Mouse (Mus musculus): Measurements from ENCODE around the gene Camta2.

Gene Camta2

DNA sequence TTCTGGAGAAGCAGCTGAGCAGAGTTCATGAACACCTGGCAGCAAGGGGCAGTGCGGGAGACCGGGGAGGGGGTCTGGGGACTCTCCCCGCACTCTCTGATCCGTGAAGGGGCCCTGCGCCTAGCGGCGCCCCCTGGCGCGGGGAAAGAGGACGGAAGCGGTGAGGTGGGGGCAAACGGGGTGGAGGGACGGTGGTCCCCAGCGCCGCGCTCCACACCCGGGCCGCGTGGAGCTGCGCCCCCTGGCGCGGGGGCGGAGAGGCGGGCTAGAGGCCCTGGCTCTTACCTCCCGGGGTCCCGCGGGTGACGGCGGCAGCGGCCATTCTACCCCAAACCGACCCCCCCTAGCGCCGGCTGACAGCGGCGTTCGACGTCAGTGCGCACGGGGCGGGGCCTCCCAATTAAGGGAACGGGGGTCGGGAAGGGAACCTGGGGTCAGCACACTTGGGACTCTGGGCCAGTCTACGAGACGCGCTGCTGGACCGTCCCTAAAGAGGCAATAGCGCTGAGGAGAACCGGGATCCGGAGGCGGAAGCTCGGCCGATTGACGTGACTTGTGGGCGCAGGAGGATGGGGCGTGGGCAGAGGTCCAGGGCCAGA, at the start of gene Camta2:
Gene Camta2 (minus strand): TSS at position 505 of the 599 bp plus-strand sequence.
- DNase-seq (ENCODE audit: low spot score in 2 of 2), result peak; percentile 77 to 81

DNA sequence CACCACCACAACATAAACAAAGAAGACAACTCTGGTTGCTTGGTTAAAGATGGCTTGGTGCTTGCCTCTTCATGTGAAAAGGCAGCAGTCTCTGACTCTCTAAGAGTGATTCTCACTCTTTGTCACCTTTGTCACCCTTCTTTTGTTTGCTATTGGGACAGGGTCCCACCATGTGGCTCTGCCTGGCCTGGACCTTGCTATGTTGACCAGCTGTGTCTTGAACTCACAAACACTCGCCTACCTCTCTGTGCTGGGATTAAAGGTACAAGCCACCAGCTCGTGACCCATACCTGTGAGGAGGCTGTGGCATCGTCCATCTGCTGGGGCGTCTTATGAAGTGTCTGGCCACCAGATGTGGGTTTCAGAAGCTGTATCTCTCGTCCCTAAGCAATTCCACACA, 45.4 kb upstream of the Camta2 start:
- no peak for DNase-seq (ENCODE audit: low spot score in 2 of 2)

- DNase-seq (ENCODE audit: low spot score in 2 of 2), result peak; percentile 38 to 60
Observed at GRCm38 (mm10) chr11:70731178-70731577, 43.3 kb upstream of the Camta2 start.

DNA sequence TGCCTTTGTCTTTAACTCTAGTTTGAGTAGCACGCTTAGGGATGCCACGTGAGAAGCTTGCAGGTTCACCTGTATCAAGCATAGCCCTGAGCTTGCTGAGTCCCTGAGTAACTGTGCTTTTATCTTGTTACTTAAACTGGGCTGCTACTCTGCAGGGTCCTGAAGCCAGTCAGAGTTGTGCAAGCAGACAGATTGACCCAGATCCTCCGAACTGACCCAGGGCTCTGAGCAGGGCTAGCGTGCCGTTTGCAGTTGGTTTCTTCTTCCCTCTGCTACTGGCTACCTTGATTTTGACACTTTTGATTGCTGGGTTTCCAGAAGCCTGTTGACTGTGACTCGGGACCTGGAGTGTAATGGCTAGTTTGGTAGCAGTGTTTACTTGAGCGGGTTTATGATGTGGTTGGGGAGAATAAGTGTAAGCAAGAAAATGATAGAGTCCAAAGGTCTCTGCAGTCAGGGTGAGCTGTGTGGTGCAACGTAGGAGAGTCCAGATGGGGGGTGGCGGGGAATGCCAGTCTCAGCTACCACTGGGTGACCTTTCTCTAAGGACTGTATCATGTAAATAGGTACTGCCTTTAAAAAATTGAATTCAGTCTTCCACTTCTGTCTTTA, 42.6 kb upstream of the Camta2 start:
- DNase-seq (ENCODE audit: low spot score in 2 of 2), result no peak

- DNase-seq (ENCODE audit: low spot score in 2 of 2), result no peak
Observed at GRCm38 (mm10) chr11:70727385-70727784, 39.5 kb upstream of the Camta2 start.

GRCm38 (mm10) chr11:70726585-70726984, 38.7 kb upstream of the Camta2 start:
- DNase-seq (ENCODE audit: low spot score in 2 of 2), result no peak

- no peak for DNase-seq (ENCODE audit: low spot score in 2 of 2)
Observed at GRCm38 (mm10) chr11:70724706-70725105, 36.8 kb upstream of the Camta2 start.

DNA sequence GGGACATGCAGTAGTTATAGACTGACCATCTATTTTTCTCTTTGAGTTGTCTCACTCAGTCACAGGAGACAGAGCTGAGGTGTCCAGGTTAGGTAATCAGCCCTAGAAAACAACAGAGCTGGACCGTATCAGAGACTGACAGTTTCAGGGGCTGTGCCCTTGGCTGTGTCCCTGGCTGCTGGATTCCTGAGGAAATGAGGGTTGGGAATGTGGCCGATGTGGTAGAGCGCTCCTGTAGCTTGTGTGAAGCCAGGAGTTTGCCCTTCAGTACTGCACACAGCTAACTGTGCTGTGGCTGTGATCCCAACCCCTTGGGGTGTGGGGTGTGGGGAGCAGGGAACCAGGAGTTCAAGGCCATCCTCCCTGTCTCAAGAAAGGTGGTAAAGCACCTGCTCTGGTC, 33.2 kb upstream of the Camta2 start:
- DNase-seq (ENCODE audit: low spot score in 2 of 2), result no peak

- no peak for DNase-seq (ENCODE audit: low spot score in 2 of 2)
Observed at GRCm38 (mm10) chr11:70720567-70720966, 32.7 kb upstream of the Camta2 start.

GRCm38 (mm10) chr11:70718481-70718880, 30.6 kb upstream of the Camta2 start:
- DNase-seq (ENCODE audit: low spot score in 2 of 2), result no peak

GRCm38 (mm10) chr11:70715832-70716231, 27.9 kb upstream of the Camta2 start:
- no peak for DNase-seq (ENCODE audit: low spot score in 2 of 2)

GRCm38 (mm10) chr11:70713222-70713621, 25.3 kb upstream of the Camta2 start:
- DNase-seq (ENCODE audit: low spot score in 2 of 2), result no peak

- no peak for DNase-seq (ENCODE audit: low spot score in 2 of 2)
Observed at GRCm38 (mm10) chr11:70711026-70711425, 23.1 kb upstream of the Camta2 start.

GRCm38 (mm10) chr11:70706127-70706526, 18.2 kb upstream of the Camta2 start:
- no peak for DNase-seq (ENCODE audit: low spot score in 2 of 2)

DNA sequence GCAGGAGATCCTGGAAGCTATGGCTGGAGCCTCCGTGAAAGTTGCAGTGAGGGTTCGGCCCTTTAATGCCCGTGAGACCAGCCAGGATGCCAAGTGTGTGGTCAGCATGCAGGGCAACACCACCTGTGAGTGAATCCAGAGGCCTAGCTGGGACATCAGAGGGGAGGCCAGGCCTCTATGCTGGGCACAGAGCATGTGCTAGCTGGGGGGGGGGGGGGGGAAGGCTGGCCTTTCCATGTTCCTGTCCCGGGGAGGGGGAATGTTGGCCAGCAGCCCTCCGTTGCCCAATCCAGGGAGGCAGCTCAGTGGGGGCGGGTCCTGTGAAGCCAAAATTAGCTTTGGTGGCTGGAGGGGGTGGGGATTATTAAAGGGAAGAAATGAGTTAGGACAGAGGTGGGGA, 14.9 kb upstream of the Camta2 start:
- DNase-seq (ENCODE audit: low spot score in 2 of 2), result no peak

- no peak for DNase-seq (ENCODE audit: low spot score in 2 of 2)
Observed at GRCm38 (mm10) chr11:70701984-70702733, 14.3 kb upstream of the Camta2 start.

GRCm38 (mm10) chr11:70701221-70701955, 13.5 kb upstream of the Camta2 start:
- no peak for DNase-seq (ENCODE audit: low spot score in 2 of 2)

GRCm38 (mm10) chr11:70700613-70701012, 12.7 kb upstream of the Camta2 start:
- DNase-seq (ENCODE audit: low spot score in 2 of 2), result peak; percentile 49 to 54

DNA sequence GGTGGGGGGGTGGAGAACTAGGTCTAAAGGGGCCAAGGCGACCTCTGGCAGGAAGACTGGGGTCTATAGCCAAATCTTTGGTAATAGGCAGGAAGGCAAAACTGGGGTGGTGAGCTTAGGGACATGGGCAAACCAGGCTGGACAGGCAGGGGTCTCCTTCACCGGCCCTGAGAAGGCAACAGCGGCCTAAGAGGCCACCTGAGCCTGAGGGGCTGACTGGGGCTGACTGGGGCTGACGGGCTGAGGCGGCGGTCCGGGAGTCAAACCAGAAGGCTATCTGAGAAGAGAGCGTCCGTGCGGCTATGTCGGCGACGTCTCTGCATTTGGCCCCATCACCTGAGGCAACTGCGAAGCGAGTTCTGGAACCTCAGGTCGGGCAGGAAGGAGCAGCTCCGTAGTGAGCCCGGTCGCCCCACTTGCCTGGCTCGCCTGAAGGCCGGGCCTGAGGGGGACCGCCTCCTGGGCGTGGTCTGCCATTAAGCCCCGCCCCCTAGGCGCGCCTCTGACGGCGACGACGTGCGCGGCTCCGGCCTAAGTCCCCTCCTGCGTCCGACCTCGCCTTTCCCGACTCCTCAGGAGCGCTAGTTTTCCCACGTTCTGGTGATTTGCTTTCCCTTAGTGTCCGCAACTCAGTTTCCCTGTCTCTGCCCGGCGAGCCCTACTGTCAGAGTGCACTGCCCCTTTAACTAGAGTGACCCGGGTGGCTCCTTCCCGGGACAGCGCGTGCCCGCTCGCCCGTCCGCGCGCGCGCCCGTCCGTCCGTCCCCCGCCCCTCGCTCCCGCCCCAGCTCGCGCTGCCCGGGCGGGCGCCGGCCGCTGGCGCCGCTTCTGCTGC, 12.0 kb upstream of the Camta2 start, which contains the start of the genes Inca1 and Kif1c:
Gene Inca1 (minus strand): TSS at position 434 of the 835 bp plus-strand sequence.
Gene Kif1c (plus strand): TSS at position 827 of the 835 bp plus-strand sequence.
- peak; percentile 86 to 94 for DNase-seq (ENCODE audit: low spot score in 2 of 2)

DNA sequence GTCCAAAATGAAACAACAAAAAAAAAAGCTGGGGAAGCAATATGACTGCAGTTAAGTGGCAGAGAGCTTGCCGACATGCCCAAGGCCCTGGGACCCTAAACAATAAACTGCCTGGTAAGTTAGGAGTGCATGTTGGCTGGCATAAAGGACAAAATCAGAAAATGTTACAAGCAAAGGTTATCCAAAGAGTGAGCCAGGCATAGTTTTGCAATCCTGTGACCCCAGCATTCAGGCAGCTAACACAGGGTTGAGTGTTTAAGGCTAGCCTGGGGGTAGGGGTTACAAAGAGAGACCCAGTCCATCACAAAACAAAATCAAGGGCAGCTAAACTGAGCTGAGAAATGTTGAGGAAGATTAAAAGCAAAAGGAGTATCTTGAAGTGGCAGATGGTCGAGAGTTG, 11.1 kb upstream of the Camta2 start:
- DNase-seq (ENCODE audit: low spot score in 2 of 2), result no peak

DNA sequence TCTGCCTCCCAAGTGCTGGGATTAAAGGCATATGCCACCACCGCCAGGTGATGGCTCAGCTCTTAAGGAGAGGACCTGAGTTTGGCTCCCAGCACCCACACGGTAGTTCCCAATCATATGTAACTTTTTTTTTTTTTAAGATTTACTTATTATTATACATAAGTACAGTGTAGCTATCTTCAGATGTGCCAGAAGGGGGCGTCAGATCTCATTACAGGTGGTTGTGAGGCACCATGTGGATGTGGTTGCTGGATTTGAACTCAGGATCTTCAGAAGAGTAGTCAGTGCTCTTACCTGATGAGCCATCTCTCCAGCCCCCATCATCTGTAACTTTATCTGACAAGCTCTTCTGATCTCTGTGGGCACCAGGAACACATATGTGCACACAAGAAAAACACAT, 9.5 kb upstream of the Camta2 start:
- no peak for DNase-seq (ENCODE audit: low spot score in 2 of 2)

Data from frontal cortex, postnatal 14 days (tissue).